Mouse (Mus musculus) mouse embryonic stem cell (cell line): ENCODE data around the gene Nudt5.

ENCODE experiments used
- in situ Hi-C, 2 experiments: fragments of 300-500 bp; cut with MboI; formaldehyde crosslinking; loops; 1 replicate in 1 of 2; 3 replicates in 1 of 2; pipeline ENCODE4 v1.14.3; 2019 to 2020; ENCODE audit warnings: low sequenced_read_pairs in 2 of 2, low pct_unique_long_range_greater_than_20kb in 1 of 2, mixed read lengths in 1 of 2; ENCODE audit not compliant: unreplicated experiment in 1 of 2

Nudt5 gene

DNA sequence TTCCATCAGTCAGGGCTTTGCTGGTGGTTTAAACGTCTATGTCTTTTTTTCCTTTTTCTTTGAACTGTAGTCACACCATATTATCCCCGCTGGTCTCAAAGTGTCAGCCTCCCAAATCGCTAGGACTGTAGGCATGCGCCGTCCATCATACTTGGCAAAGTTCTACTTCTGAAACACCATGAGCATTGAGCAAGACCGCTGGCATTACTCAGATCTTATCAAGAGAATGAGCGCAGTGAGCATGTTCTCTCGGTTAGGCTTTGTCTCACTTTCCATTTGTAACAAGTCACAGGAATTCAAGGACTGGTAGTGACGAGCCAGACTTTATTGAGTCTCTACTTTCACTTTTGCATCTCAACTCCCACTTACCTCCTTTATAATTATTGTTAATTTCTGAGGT, 6.3 kb downstream of the Nudt5 start:
- in situ Hi-C loops: no loop called here

DNA sequence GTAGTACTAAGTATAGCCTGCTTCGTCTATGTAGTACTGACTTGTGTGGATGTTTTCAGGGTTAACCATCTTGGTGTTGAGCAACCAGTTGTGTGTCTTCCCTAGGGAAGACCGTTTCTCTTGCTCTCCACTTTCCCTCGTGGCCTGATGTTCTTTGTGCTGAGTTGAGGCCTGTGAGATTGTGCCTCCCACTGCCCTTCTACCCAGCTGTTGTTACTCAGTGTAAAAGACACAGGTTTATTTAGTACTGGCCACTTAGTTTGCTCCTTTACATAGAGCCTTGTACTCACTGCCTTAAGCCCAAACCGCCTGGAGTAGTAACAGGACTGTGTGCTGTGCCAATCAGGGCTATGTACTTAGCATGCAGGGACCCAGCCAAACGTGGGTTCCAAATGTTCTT, 7.0 kb downstream of the Nudt5 start:
- in situ Hi-C loops: no loop called here

DNA sequence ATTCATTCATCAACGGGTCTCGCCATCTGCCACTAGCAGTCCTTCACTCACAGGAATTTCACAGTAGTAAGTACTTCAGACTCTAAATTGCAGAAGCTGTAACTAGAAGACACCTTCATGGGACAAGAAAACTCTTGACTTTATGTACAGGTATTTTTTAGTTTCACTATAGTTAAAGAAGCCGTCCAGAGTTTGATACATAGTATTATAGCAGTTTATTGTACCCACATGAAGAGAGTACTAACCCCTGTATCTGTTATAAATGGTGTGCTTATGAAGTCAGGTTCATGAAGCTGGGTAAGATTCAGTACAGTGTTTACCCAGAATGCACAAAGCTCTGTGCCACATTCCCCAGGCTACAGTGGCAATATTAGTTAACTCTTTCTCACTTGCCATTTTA, 18.0 kb downstream of the Nudt5 start, which contains the start of gene Gm13199:
Gene Gm13199, minus strand, starts transcription at position 101 of the 400 bp plus-strand sequence.
- in situ Hi-C loops: no loop called here

DNA sequence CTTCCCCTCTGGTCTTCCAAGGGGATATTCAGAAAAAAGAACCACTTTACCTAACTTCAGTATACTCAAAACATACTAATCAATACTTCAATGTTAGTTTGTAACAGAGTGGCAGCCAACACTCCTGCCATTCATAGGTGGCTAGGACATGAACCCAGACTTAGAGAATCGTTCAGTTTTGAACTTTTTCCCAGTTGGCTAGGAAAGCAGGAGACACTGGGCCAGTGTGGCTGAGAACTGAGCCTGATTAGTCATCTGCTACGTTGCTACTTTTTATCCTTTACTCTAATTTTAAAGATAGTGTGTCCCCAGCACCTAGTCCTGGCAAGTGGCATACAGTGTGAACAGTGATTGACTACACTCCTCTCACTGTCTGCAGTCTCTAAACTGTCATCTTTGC, 22.9 kb downstream of the Nudt5 start:
- in situ Hi-C loops: no loop called here

DNA sequence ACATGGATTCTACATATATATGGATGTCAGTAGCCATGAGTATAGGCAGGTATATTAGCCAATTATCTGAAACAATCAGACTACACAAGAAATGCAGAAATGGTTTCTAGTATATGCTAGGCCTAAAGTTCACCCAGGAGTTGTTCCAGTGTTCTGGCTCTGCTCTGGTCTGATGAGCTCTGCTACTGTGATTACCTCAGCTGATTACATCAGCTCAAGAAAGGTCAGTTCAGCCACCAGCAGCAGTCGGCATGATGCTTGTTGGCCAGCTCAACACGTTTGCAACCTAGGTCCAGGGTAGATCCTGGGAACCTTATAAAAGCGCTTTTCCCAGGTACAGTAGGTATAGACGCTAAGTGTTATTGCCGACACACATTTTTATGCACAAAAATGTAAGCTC, 24.9 kb downstream of the Nudt5 start:
- in situ Hi-C loops: no loop called here

DNA sequence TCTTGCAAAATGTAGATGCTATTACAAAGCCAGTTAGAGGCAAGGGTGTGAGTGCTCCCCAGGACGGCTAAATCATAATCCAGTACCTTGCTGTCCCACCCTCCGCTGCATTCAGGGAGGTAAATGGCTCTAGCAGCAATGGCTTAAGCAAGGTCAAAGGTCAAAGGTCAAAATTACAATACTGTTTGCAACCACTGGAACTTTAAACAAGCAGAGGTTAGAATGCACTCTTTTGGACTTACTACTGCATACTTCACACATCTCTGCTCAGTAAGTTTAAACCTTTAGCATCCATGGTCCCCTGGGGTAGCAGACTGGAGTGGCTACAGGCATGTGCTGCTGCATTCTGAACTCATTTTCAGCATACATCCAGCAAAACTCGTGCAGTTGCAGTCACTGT, 32.6 kb downstream of the Nudt5 start:
- in situ Hi-C loops: no loop called here

DNA sequence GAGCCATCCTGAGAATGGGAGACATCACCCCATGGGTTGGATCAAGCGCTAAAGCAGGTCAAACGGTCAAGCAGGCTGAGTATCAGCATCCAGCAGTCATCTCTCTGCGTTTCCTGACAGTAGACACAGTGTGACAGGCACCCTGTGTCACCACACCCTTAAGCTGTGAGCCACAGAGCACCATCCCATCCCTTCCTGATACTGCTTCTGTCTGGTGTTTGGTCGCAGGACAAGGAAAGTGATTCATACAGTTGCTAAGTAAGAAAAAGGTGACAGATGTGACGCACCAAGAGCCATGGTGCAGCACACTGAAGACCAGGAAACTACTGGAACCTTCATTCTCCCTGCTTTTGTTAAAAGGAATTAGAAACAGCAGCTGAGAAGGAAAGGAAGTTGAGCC, 44.0 kb downstream of the Nudt5 start:
- in situ Hi-C loops: no loop called here

DNA sequence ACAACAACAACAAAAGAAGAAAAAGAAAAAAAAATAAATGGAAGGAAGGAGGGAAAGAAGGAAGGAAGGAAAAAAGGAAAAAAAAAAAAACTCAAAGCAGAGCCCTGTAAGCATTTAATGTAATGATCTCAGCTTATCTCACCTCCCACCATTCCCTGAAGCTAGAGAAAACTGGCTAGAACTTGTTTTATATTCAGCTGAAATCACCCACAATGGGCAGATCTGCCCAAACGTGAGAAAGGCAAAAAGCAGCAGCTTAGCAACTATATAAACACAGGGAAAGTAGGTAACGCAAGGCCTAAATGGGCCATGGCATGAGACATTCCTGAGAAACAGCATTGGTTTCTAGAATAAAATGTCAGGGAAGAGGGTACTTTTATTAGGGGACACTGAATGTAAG, 44.6 kb downstream of the Nudt5 start:
- in situ Hi-C loops: no loop called here

DNA sequence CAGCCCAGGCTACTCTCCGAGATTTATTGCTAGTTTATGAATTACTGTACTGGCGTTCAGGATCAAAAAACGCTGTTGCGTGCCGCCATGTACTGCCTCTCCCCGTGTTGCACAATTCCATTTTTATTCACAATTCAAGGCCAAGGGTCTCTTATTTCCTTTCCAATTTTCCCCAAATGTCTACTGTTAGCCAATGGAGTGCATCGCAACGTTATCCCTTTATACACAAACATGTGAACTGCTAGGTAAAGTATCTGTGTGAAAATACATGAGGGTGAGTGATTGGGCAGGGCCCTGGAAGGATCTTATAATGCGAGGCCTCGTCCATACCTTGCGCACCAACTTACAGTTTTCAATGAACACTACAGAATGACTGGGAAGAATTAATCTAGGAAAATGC, 49.5 kb downstream of the Nudt5 start:
- in situ Hi-C loops: no loop called here

DNA sequence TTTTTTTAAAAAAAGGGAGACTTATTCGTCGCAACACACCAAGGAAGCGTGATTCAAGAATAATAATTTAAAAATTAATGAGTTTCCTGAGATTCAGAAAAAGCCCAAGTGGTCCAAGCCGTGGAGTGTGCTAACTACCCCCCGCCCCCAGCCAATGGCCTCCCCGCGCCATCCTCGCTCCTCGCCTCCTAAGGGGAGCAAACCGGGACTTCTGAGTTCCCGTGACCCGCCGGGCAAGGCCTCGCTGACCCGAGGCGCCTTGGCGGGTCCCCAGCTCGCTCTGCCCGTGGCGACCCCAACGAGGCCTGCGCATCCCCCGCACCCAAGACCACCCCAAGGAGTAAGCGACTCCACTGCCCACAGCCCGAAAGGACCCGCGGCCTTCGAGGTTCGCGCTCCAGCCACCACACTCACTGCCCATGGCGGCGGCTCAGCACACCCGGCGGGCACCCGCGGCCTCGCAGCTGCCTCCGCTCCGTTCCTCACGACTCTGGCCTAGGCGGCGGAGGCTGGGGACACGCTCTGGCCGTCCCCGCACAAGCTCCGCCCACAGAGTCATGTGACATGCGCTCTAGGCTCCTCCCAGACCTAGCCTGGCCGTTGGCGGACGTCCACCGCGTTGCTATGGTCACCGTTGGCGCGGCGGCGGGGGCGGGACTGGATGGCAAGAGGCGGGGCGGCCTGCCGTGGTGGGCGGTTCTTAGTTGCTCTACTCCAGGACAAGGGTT, 50.2 kb downstream of the Nudt5 start, which contains the start of gene Sec61a2:
Gene Sec61a2, minus strand, starts transcription at position 590 of the 728 bp plus-strand sequence.
- in situ Hi-C loops: no loop called here

DNA sequence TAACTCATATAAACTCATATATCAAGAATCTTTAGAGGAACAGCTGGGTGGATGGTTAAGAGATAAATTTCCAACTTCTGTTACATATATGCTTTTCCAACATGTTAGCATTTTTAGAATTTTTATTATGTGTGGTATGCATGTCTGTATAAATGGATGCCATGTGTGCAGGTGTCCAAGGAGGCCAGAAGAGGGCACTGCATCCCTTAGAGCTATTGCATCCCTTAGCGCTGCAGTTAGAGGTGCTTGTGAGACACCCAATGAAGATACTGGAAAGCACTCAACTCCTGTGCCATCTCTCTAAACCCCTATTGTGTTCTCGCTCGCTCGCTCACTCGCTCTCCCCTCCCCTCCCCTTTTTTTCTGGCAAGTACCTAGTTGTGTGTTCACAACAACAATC, 55.3 kb downstream of the Nudt5 start:
- in situ Hi-C loops: no loop called here

DNA sequence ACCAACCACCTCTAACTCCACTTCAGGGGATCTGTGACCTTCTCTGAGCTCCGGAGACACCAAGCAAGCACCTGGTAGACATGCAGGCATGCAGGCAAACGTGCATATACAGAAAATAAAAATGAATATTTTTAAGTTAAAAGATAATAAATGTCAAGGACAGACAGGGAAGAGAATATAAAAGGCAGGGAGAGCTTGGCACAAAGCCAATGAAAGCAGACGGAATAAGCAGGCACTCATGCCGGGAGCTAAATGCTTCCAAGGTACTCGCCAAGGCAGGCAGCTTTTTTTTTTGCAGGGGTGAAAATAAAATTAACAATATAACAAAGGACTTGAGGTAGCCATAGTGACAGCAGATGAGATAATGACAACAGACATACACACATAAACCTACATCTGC, 61.3 kb downstream of the Nudt5 start:
- in situ Hi-C loops: no loop called here

DNA sequence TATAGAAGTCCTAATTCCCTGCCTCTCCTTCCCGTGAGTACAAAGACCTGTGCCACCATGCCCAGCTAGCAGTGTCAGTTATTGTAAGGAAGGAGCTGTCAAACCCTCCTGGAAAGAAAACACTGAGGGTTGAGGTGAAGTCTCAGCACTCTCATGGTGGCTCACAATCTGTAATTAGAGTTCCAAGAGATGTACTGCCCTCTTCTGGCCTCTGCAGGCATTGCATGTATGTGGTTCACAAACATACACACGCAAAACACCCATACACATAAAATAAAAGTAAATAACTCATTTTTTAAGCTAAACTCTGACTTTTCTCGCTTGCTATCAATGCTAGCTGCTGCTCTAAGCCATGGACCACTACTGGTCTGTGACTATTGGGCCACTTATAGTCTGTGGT, 61.8 kb downstream of the Nudt5 start:
- in situ Hi-C loops: no loop called here

DNA sequence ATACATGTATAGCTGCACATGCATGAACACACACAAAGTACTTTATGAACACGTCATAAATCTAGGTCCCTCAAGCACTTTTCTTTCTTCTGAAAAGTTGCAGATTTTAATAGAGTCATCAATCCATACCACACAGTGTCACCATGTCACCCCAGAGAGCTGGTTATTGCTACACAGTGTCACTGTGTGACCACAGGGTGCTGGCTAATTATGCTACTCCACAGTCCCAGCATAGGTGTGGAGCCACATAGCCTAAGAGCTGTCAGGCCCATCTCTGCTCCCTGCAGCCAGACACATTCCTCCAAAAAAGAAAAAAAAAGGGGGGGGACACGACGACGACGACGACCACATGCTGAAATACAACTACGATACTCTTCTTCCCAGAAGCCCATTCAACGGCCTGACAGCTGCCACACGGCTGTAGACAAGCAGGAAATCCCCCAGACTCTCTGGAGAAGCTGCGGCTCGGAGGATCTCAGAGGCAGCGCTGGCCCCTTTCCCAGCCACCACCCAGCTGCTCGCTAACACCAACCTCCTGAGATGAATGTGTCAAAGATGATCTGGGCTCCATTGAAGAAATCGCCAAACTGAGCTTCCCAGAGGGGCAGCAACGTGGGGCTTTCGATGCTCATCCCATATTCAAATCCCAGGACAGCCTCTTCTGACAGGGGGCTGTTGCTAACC, 66.6 kb downstream of the Nudt5 start:
- in situ Hi-C loops: no loop called here
